Mouse (Mus musculus) adrenal gland, postnatal 10 days (tissue): ENCODE data around the gene Nckap5. TPM values are rescaled to one million over a fixed set of nuclear protein-coding genes. Genes with fewer than 3 reads are reported as not detected.
A peak's percentile ranks its signal among the peaks of the same experiment; 100 is the strongest.

ENCODE experiments used
- DNase-seq: peaks from one replicate; pipeline ENCODE4 v3.0.0; 2021; ENCODE audit warnings: mixed read lengths
- total RNA-seq, 2 experiments: library from RNA; stranded (reverse); gene quantifications; 2 replicates each; pipeline ENCODE4 v1.2.3; 2021

The Nckap5 gene
- total RNA-seq, 2 experiments from 2014 or later = 22.6 to 37.4 TPM

- no peak for DNase-seq
These were observed 282.6 kb downstream of the Nckap5 start for GRCm38 (mm10) chr1:126547979-126548378.

DNA sequence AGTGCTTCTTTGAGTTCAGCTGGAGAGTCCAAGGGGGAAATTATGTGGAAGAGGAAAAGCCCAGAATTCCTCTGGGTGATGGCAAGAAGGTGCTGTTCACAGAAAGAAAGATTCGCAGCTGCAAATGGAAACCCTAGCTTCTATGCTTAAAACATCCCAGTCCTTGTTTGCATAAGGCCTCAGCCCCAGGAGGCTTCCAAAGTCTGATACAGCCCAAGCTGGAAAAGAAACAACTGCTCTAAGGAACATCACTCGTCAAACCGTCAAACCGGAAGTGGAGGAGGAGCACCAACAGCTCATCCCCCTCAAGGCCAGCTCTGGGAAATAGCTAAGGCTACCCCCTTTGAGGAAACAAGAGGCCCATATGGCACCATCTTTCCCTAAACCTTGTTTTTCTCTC lies 286.1 kb downstream of the Nckap5 start:
- DNase-seq = no peak

GRCm38 (mm10) chr1:126537223-126537757 lies 293.3 kb downstream of the Nckap5 start:
- DNase-seq = no peak

DNA sequence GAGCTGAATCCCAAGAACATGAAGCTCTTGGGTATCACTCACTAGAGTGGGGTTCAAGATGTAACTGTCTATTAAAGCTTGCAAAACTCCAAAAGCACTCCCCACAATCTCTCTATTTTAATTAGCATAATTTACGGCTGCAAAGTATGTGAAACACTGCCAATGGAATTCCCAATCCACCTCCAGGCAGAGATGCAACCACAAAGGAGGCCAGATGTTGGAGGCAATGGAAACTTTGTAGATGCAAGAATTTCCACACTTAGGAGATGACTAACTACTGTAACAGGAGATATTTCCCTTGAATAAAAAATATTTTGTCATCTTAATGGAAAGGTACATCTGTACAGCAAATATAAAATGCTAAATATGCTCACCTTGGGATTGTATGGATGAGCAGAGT lies 295.1 kb downstream of the Nckap5 start:
- DNase-seq = no peak

GRCm38 (mm10) chr1:126534046-126534445 lies 296.6 kb downstream of the Nckap5 start:
- DNase-seq = no peak

DNA sequence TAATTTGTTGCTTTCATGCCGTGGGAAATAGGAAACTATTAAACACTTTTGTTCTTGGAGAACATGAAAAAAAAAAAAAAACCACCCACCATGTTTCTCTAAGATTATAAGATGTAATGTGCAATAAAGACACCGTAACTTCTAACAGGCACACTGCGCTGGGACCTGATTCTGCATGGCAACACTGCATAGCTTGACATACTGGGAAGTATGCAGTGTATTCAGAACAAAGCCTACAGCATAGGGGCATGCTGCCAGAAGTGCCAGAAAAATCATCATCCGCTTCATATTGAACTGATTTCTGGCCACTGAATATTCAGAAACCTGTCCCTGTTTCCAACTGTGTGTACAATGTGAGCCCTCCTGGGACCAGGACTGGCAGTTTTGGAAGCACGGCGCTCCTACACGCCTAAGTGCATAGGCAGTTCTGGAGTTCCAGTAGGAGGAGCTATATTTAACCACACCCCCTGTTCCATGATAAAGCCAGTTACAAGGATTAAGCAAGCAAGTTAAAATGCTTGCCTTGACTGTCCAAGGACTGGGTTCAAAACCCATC lies 302.5 kb downstream of the Nckap5 start:
- DNase-seq = no peak

DNA sequence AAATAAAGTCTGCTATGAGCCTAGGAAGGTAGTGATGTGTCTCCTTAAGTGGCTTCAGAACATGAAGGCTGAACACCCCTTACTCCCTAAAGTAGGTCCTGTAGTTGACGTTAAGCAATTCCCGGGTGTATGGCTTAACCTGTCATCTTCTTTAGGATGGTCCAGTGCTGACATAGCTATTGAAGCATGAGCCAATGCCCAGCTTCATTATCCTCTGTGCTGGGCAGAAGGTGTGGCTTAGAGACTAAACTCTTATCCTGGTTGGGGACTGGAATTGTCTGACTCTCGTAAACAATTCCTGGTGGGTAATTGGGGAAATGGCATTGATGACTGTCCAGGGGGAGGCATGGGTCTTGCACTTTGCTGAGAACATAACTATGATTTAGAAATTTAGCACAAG lies 312.5 kb downstream of the Nckap5 start:
- no peak for DNase-seq

GRCm38 (mm10) chr1:126517427-126517826 lies 313.2 kb downstream of the Nckap5 start:
- no peak for DNase-seq

- no peak for DNase-seq
These were observed 315.4 kb downstream of the Nckap5 start for GRCm38 (mm10) chr1:126515054-126515756.

DNA sequence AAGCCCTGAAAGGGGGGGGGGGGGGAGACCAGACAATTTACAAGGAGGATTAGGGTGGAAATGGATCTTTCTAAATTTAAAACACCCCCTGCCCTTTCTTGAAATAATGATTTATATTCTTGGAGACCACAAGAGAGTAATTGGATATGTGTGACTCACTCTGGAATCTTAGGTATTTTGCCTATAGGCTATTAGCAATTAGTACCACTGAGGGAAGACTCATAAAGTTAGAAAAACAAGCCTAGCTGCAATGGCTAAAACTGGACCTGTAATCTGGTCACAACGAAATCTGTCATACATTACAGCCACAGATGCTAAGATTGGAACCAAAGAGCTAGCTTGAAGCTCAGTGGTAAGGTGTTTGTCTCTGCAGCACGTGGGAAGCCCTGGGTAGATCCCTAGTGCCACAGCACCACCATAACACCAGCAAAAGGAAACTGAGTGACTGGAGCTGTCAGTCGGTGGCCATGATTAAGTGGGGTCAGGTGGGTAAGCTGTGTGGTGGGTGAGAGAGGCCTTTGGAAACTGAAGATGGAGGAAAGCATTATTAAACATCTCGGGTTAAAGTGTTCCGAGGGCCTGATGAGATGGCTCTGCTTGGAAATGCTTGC lies 318.7 kb downstream of the Nckap5 start:
- no peak for DNase-seq

DNA sequence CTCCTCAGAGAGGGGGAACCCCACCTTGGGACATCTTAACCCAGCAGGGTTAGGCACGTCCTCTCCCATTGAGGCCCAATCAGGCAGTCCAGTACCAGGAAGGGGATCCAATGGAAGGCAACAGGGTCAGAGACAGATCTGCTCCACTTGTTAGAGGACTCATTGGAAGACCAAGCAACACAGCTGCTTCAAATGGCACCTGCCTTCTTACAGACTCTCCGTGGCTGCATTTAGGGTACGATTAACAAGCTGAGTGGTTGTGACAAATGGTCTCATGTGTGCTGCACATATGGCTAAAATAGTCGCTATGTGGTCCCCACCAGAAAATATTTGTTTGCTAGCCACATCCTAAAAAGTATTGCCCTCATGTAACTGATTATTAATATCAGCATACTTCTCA lies 325.9 kb downstream of the Nckap5 start:
- DNase-seq = no peak

- DNase-seq = no peak
These were observed 327.9 kb downstream of the Nckap5 start for GRCm38 (mm10) chr1:126502741-126503140.

GRCm38 (mm10) chr1:126496722-126497121 lies 333.9 kb downstream of the Nckap5 start:
- no peak for DNase-seq

GRCm38 (mm10) chr1:126492206-126493071 lies 338.2 kb downstream of the Nckap5 start:
- peak; percentile 67 for DNase-seq

GRCm38 (mm10) chr1:126491412-126491811 lies 339.2 kb downstream of the Nckap5 start:
- DNase-seq = no peak

- no peak for DNase-seq
These were observed 340.3 kb downstream of the Nckap5 start for GRCm38 (mm10) chr1:126490256-126490655.

DNA sequence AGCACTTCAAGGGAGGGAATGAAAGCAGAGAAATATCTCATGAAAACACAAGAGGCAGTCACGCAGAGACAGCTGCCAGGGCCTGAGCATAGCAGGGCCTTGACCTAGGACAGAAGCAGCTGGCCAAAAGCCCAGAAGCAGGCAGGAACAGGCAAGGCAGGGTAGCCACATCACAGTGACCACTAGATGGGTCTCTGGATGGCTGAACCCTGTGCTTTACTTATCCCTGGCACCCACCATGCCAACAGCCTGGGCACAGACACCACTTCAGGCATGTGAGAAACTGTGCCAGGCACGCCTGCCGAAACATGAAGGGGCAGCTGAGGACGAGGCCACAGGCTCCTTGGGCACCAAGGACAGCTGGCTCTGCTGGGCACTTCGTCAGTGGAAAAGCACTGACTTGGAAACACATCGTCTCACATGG lies 345.9 kb downstream of the Nckap5 start:
- peak; percentile 82 for DNase-seq

- DNase-seq = peak; percentile 52
These were observed 346.9 kb downstream of the Nckap5 start for GRCm38 (mm10) chr1:126483665-126484064.

DNA sequence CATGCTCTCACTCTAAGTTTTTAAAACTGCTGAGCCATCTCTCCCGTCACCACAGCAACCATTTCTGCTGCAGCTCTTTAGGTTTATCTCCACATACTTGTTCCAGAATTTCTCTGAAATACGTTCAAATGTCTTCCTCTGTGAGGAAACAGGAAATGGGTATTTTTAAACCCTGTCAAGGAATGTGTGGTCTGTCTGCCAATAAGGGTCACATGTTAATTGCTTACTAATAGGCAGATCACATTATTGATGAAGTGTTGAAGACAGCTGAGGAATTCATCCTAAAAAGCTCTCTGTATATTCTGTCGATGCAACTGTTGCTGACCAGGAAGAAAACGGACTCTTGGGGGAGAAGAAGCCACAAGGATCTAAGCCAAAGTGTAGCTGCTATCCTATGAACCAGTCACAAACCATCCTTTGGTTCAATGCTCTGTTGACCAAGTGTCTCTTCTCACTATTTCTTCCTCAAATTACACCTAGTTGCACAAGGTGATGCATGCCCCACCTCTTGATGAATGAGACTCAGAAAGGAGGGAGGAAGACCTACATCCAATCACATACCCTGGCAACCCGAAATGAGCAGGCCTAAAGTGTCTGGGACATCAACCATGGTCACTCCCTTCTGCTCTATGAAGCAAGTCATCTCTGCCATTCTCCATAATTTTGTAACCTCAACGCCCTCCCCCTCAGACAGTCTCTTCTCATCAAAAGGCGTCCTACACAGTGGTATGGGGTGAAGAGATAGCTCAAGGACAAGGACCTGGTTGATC lies 349.0 kb downstream of the Nckap5 start:
- no peak for DNase-seq

GRCm38 (mm10) chr1:126473044-126473443 lies 357.6 kb downstream of the Nckap5 start:
- DNase-seq = no peak

GRCm38 (mm10) chr1:126471419-126471818 lies 359.2 kb downstream of the Nckap5 start:
- DNase-seq = no peak

GRCm38 (mm10) chr1:126470883-126471282 lies 359.7 kb downstream of the Nckap5 start:
- no peak for DNase-seq
